Mouse (Mus musculus): Measurements from ENCODE around the gene Glis3.
A peak's percentile ranks its signal among the peaks of the same experiment; 100 is the strongest.

The Glis3 gene

GRCm38 (mm10) chr19:28383425-28383824 is 296.5 kb downstream of the Glis3 start:
- no peak for DNase-seq (ENCODE audit: low read depth, low spot score)

DNA sequence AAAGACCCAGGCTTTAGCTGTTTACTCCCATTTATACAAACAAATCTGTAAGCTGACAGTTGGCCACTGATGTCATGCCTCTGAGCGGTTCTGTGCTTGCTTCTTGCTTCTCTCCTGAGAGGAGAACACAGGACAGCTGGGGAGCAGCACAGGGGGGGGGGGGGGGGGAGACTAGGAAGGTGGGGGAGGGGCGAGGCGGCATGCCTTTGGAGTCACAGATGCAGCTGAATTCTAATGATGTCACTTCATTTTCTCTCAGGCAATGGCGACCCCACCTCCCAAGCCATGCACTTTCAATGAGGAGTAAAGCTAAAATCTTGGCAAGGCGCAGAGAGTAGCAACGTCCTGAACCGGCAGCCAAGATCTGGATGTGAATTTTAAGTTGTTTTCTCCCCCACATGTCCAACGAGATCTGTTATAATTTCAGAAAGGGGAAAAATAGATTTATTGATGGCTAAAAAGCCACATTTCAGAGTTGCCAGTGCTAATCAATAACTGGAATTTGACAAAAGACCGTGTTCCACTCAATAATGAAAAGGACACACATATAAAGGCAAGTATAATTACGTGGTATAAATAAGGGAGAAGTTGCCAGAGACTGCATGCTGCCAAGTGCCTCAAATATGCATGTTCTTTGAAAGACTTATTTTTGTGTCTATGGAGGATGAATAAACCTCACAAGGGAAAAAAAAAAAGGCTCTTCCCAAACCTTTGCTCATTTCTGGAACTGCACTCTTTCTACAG is 297.5 kb downstream of the Glis3 start:
- DNase-seq (ENCODE audit: low read depth, low spot score) = no peak

DNA sequence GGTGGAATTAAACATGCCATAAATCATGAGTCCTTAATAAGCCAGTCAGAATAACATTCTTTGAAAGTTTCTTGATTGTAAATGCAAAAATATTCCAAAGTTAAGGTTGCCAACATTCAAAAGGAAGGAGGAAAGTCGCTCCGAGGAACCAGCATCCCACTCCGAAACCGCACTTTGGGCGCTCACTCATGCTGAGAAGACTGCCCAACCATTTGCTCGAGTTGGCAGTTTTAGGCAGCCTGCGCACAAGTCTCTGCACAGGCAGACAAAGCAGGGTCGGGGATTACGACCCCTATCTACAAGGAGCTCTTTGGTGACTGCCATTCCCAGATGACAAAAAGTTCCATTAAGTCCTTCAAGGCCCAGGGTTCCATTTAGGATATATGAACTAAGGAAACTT is 298.4 kb downstream of the Glis3 start:
- DNase-seq (ENCODE audit: low read depth, low spot score) = no peak

DNA sequence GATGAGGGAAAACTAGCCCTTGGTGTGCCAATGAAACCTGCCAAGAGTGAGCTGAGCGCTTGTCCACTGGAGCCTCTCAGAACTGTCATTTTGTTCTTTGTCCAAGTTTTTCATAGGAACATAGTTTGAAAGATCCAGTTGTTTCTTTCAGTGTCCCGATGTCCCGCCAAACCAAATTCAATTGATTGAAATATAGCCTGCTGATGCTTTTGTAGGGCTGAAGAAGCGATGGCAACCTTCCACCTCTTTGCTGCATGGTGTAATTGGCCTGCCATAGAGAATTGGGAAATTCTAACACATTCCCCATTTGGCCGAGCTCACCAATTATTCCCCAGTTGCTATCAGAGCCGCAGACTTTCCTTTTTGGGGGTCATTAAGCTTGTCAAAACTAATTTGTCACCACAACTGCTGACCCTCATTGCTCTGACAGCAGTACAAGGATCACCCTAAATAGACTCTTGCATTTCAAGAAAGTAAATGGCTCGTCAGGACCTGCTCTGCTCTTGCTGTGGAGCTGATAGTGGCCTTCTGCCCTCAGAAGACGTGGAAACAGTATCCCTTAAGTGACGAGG is 299.1 kb downstream of the Glis3 start:
- no peak for DNase-seq (ENCODE audit: low read depth, low spot score)

GRCm38 (mm10) chr19:28377788-28378295 is 302.0 kb downstream of the Glis3 start:
- no peak for DNase-seq (ENCODE audit: low read depth, low spot score)

GRCm38 (mm10) chr19:28376401-28376800 is 303.5 kb downstream of the Glis3 start:
- DNase-seq (ENCODE audit: low read depth, low spot score) = no peak

DNA sequence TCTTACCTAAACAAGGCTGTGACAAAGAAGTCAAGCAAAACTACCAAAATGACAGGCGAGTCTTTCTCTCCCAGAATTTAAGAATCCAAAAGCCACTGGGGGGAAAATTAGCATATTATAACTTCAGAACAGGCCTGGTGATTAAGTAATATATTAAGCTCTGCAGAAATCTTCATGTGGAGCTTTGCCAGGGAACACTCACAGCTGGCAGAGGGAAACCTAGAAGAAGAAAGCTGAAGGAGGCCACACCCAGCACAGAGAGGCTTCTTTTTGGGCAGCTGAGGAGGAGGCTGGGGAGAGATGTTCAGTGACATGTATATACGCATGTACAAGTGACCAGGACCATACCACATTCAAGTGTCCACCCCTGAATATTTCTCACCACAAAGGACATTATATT is 304.1 kb downstream of the Glis3 start:
- no peak for DNase-seq (ENCODE audit: low read depth, low spot score)

DNA sequence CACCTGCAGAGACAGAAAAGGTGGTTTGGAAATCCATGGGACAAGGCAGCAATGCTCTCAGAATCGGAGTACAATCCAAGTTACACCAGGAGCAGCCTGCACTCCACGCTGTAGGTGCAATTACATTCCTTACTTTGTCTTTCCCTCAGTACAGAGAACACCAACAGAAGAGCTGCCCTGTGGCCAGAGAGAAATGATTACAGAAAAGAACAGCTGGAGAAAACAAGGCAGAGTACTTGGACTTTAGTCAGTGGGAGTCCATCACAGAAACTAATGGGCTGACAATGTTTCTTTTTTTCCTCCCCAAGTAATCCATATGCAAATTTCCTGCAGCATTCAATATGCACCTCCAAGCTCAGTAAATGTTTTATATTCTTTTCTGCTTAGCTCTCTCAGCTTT is 305.4 kb downstream of the Glis3 start:
- no peak for DNase-seq (ENCODE audit: low read depth, low spot score)

DNA sequence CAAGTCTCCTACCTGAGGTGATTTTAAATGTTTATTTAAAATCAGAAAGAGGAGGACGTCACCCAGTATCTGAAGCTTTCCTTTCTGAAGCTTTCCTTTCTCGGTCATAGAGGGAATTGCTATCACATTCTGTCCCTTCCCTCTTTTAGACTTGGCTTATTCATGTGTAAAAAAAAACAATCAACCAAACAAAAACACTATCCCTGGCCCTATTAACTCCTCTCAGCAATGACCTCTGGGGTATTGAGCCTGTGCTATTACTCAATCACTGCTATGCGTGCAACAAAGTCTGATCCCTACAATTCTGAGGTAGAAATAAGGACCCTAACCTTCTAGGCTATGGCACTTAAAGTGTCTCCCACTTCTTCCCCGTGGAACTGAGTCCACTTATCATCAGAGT is 311.7 kb downstream of the Glis3 start:
- DNase-seq (ENCODE audit: low read depth, low spot score) = no peak

- no peak for DNase-seq (ENCODE audit: low read depth, low spot score)
Observed at GRCm38 (mm10) chr19:28367274-28367673, 312.6 kb downstream of the Glis3 start.

DNA sequence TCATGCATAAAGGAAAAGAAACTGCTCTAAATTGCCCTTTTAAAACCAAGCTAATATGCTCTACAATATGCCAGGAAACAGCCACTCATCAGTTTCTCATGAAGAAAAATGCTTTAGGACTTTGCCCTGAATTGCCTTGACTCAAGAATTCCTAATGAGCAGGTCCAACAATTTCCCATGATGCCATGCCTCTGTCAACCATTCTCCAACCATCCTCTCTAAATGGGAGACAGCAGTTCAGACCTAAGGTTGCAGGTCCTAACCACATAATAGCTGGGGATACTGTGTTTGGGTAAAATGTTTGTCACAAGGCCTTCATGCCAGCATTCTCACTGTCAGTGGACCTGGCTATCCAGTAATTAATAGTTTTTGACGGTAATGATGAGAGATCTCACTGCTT is 313.1 kb downstream of the Glis3 start:
- no peak for DNase-seq (ENCODE audit: low read depth, low spot score)

- peak; percentile 8 for DNase-seq (ENCODE audit: low read depth, low spot score)
Observed at GRCm38 (mm10) chr19:28365897-28366296, 314.0 kb downstream of the Glis3 start.

GRCm38 (mm10) chr19:28360884-28361283 is 319.0 kb downstream of the Glis3 start:
- DNase-seq (ENCODE audit: low read depth, low spot score) = no peak

DNA sequence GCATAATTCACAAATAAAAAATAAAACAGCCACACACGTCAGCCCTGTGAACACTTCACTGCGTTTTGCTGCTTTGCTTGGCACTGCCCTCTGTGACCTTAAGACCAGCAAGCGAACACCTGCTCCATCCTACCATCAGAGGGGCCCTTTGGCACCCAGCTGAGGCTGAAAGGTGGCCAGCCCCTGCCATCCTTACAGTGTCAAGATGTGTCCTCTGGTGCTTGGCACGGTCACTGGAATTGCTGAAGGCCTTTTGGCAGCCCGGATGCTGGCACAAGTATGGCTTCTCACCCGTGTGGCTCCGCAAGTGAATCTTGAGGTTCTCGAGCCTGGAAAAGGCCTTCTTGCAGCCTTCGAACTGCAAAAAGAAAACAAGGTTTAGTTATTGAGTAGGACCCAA is 322.3 kb downstream of the Glis3 start:
- DNase-seq (ENCODE audit: low read depth, low spot score) = no peak

GRCm38 (mm10) chr19:28351068-28352066 is 328.5 kb downstream of the Glis3 start:
- DNase-seq (ENCODE audit: low read depth, low spot score) = no peak

- no peak for DNase-seq (ENCODE audit: low read depth, low spot score)
Observed at GRCm38 (mm10) chr19:28347080-28347825, 332.6 kb downstream of the Glis3 start.

- no peak for DNase-seq (ENCODE audit: low read depth, low spot score)
Observed at GRCm38 (mm10) chr19:28343640-28344039, 336.2 kb downstream of the Glis3 start.

DNA sequence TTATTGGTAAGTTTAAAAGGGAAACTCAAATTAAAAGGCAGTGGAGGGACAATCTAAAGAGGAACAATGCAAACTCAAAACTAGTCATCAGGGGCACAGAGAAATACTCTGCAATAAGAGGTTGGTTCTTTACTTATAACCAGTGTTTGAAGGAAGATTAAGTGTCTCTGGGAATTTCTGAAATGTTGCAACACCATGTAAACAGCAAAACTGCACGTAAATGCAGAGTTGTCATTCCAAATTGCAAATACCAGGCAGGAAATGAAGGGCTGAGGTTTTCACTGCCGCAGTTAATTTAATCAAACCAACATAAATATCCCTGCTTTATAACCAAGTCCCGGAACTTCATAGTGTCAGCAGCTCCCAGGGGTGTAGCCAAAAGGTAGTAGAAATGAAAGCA is 342.3 kb downstream of the Glis3 start:
- no peak for DNase-seq (ENCODE audit: low read depth, low spot score)

DNA sequence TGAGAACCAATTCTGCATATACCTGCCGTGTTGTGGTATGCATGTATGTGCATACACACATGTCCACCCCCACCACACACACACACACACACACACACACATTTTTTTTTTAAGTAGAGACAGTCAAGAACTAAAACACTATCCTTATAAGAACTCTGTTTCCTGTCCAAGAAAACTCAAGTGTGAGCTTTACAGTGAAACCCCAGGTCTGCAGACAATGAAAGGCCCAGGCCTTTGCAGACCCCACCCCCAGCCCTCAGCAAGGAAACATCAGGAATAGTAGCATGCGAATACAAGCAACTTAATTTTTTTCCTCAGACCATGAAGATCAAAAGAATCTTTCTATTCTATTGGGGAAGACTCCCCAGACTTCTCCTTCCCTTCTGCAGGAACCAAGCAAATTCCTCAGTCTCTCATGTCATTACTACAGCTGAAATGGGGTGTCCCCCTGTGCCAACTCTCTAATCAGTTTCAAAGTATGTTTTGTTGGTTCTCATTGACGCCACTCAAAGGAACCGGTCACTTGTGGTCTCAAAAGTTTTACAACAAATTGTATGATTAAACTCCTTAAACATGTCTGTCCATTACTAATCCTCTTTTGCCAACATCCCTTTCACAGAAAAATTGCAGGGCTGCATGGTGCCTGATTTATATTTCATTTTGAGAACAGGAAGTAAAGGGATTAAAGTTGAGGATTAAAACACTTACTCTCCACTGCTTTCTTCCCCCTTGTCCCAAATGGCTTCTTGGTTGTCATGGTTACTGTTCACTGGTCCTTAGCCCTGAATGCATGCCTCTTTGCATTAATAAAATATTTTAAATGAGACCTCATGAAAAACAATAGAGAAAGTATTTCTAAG is 343.0 kb downstream of the Glis3 start:
- no peak for DNase-seq (ENCODE audit: low read depth, low spot score)

- DNase-seq (ENCODE audit: low read depth, low spot score) = no peak
Observed at GRCm38 (mm10) chr19:28335890-28336289, 344.0 kb downstream of the Glis3 start.
